Mouse (Mus musculus) neural tube, embryonic 14.5 days (tissue): ENCODE data around the gene Slc22a15. TPM values are rescaled to one million over a fixed set of nuclear protein-coding genes. Genes with fewer than 3 reads are reported as not detected.
"Not testable (repeated sequence)": the region's sequence is repeated elsewhere in the genome, so short reads cannot be mapped to it uniquely, and the experiment has no call there.

Experiments
- ATAC-seq: fragments of 200-750 bp; cut with Nextera tagmentation; 2 replicates; pipeline ENCODE4 v1.8.0; 2017; ENCODE audit warnings: low read depth, mild to moderate bottlenecking, moderate TSS enrichment, moderate library complexity
- H3K27ac ChIP-seq: fragments of 300-500 bp; sonication (generic); 2 replicates; pipeline ENCODE4 v1.5.1; 2014; ENCODE audit warnings: low read depth, mild to moderate bottlenecking, control low read depth, low read length, moderate library complexity, mixed read lengths
- H3K27me3 ChIP-seq: fragments of 300-500 bp; sonication (generic); 2 replicates; pipeline ENCODE4 v1.6.1; 2014; ENCODE audit warnings: low read length; ENCODE audit not compliant: control insufficient read depth, insufficient read depth
- H3K36me3 ChIP-seq: fragments of 300-500 bp; sonication (generic); 2 replicates; pipeline ENCODE4 v1.6.1; 2014; ENCODE audit warnings: low read length, mixed read lengths; ENCODE audit not compliant: control insufficient read depth, insufficient read depth
- H3K4me1 ChIP-seq: fragments of 300-500 bp; sonication (generic); 2 replicates; pipeline ENCODE4 v1.6.1; 2014; ENCODE audit warnings: low read length; ENCODE audit not compliant: control insufficient read depth, insufficient read depth
- H3K4me2 ChIP-seq: fragments of 300-500 bp; sonication (generic); 2 replicates; pipeline ENCODE4 v1.6.1; 2014; ENCODE audit warnings: mild to moderate bottlenecking, low read depth, low read length, control low read depth
- H3K4me3 ChIP-seq: fragments of 300-500 bp; sonication (generic); 2 replicates; pipeline ENCODE4 v1.5.1; 2014; ENCODE audit warnings: low read depth, low read length, control low read depth, mixed read lengths
- H3K9ac ChIP-seq: fragments of 300-500 bp; sonication (generic); replicated peaks from 2 replicates; pipeline ENCODE4 v1.6.1; 2014; ENCODE audit warnings: low read depth, mild to moderate bottlenecking, control low read depth, low read length, mixed read lengths
- H3K9me3 ChIP-seq: fragments of 300-500 bp; sonication (generic); 2 replicates; pipeline ENCODE4 v1.6.1; 2016; ENCODE audit warnings: low read length; ENCODE audit not compliant: control insufficient read depth
- WGBS: fragments of 180-500 bp; shearing (Covaris S2); extraction: QIAGEN DNeasy Blood & Tissue Kit; methylation state at CpG from one replicate; pipeline ENCODE4 v1.1.7; 2014; 5-methylcytosine and 5-hydroxymethylcytosine counted together
- polyA plus RNA-seq: library from polyadenylated mRNA; unstranded; fragments of >200 nt; fragmentation: Nextera tagmentation; extraction: Ambion mirVana; gene quantifications from 2 replicates; pipeline ENCODE4 v1.2.1, GENCODE M21; 2014

Gene Slc22a15
- polyA plus RNA-seq, 1 experiment from 2014 or later = 6.1 TPM

DNA sequence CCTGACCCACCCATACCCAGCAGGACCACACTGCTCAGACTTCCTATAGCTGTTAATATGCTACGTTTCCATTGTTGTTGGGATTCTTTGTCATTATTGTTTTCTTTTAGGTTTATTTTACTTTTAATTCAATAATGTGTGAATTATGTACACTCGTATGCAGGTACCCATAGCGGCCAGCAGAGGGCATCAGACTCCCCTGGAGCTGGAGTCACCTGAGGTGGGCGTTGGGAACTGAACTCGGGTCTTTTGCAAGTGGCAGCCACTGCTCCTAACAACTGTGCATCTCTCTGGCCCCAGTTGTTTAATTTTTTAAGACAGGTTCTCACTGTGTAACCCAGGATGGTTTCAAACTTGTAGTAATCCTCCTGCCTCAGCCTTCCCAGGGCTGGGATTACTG, 102.2 kb downstream of the Slc22a15 start:
- no peaks in the 10 kb centered on the region for H3K4me1 ChIP-seq
- H3K27me3 ChIP-seq = no peaks in the 10 kb centered on the region
- ATAC-seq = no peak
- H3K9ac ChIP-seq = no peak overlapping the region
- no peak overlapping the region for H3K4me2 ChIP-seq
- no peaks in the 10 kb centered on the region for H3K36me3 ChIP-seq
- WGBS = 77% methylated on average over 5 of the region's 5 CpGs
- H3K27ac ChIP-seq = no peak overlapping the region
- H3K9me3 ChIP-seq = no peaks in the 10 kb centered on the region
- no peak overlapping the region for H3K4me3 ChIP-seq

DNA sequence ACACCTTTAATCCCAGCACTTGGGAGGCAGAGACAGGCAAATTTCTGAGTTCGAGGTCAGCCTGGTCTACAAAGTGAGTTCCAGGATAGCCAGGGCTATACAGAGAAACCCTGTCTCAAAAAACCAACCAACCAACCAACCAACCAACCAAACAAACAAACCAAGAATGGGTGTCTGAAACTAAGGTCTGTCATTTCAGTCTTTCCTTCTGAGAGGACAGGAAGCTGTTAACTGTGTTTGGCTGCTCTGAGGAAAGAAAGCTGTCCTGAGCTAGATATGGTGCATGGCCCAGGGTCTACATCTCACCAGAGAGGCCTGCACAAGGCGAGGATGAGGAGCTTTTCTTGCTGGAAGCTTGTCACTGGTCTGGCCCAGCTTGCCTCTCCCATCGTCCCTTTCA, 103.5 kb downstream of the Slc22a15 start:
- not testable (repeated sequence) for ATAC-seq, H3K9ac ChIP-seq, H3K4me2 ChIP-seq, H3K4me1 ChIP-seq, H3K9me3 ChIP-seq, H3K36me3 ChIP-seq, H3K27ac ChIP-seq, H3K4me3 ChIP-seq, H3K27me3 ChIP-seq
- WGBS = 87% methylated on average over 3 of the region's 3 CpGs

DNA sequence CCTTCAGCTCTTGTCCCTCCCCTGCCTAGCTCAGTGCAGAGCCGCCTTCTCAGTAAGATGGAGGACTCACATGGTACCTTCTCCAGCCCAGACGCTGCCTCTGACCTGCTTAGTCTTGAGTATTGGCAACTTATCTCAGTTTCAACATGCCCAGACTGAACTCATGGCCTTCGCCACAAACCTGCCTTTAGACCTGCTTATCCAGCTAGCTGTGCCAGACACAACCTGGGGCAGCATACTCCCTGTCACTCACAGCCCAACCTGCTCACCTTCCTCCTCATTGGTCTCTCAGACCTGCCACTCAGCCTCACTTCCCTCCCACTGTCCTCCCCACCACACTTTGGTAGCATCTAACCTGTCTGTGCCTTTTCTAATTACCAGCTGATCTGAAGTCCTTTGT, 108.2 kb downstream of the Slc22a15 start:
- WGBS = 98% methylated on average over 3 of the region's 3 CpGs

DNA sequence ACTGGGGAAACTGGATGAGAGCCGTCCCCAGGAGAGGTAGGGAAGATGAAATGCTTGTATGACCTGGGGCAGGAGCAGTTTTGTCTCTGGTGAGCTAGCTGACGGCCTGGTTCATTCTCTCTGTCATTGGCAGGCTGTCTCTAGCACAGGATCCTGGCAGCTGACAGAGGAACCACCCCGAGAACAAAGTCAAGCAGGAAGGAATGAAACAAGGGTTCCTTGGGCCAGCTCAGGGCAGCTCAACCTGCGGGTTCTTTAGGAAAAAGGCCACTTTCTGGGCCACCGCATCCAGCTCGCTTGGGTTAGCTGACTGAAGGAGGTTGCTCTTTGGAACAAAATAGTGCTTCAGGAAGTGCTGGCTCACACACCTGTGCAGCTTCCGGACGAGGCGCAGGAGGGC, 109.5 kb downstream of the Slc22a15 start:
- 84% methylated on average over 9 of the region's 9 CpGs for WGBS
- H3K4me2 ChIP-seq = no peak overlapping the region
- no peaks in the 10 kb centered on the region for H3K36me3 ChIP-seq

More for the DNA sequence above, 108.2 kb downstream of the Slc22a15 start:
- Histone ChIP-seq H3K4me2 (no peak overlapping the region), H3K9ac (no peak overlapping the region), H3K9me3 (no peaks in the 10 kb centered on the region), H3K27ac (no peak overlapping the region), H3K4me1 (no peaks in the 10 kb centered on the region), H3K4me3 (no peak overlapping the region), H3K27me3 (no peaks in the 10 kb centered on the region), H3K36me3 (no peaks in the 10 kb centered on the region)
- no peak for ATAC-seq

DNA sequence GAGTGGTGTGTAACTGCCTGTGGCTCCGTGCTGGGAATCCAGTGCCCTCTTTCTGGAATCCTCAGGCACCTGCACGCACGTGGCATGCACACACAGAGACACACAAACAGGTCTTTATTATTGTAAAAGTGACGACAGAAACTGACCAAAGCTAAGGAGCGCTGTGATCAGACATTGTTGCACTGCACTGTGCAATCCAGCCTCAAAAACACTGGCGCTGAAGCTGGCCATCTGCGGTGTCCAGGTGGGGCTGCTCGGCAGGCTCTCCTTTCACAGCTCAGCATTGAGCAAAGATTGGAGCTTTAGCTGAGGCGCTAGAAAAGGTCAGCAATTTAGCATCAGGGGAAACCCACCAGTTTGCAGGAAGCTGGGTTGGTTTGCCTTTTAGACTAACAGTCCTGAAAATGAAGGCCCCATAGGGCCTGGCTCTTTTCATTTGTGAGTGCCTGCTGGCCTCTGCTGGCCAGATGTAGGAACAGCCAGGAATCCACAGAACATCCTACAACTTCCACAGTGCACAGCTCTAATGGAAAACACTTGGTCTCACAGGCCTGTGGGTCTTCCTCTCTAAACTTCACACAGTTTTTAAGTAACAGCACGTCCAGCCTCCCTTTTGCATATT, 111.8 kb downstream of the Slc22a15 start:
- ATAC-seq = peak; percentile 93
- Histone ChIP-seq H3K4me2 (no peak overlapping the region), H3K4me1 (no peaks in the 10 kb centered on the region), H3K27me3 (no peaks in the 10 kb centered on the region), H3K36me3 (no peaks in the 10 kb centered on the region), H3K9ac (no peak overlapping the region), H3K4me3 (no peak overlapping the region), H3K27ac (no peak overlapping the region), H3K9me3 (no peaks in the 10 kb centered on the region)
- WGBS = 65% methylated on average over 10 of the region's 10 CpGs

More for the DNA sequence above, 109.5 kb downstream of the Slc22a15 start:
- no peaks in the 10 kb centered on the region for H3K4me1 ChIP-seq
- no peak overlapping the region for H3K4me3 ChIP-seq
- H3K27me3 ChIP-seq = no peaks in the 10 kb centered on the region
- H3K27ac ChIP-seq = no peak overlapping the region; the same call in 1 of the 2 replicates
- H3K9me3 ChIP-seq = no peaks in the 10 kb centered on the region
- no peak overlapping the region for H3K9ac ChIP-seq
- no peak for ATAC-seq

DNA sequence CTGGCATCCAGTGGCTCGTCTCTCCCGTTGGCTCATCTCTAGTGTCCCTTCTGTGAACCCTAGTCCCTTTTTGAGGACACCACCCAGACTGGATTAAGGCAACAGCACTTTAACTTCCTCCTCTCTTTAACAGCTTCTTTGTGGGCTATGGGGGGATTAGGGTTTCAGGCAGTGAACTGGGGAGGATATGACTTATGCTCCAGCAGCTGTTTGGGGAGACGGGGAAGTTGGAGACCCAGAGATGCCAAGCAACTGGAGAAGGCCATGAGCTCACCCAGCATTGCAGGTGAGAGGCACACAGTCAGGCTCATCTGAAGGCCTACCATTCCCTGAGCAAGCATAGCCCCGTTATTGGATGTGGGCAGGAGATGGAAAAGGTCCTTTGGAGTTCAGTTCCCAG, 112.3 kb downstream of the Slc22a15 start:
- no peak overlapping the region for H3K4me2 ChIP-seq
- no peaks in the 10 kb centered on the region for H3K27me3 ChIP-seq
- H3K27ac ChIP-seq = no peak overlapping the region
- no peaks in the 10 kb centered on the region for H3K4me1 ChIP-seq
- no peak overlapping the region for H3K4me3 ChIP-seq
- no peaks in the 10 kb centered on the region for H3K36me3 ChIP-seq
- ATAC-seq = no peak
- H3K9me3 ChIP-seq = no peaks in the 10 kb centered on the region
- no peak overlapping the region for H3K9ac ChIP-seq
- WGBS = 73% methylated on average over 4 of the region's 4 CpGs

DNA sequence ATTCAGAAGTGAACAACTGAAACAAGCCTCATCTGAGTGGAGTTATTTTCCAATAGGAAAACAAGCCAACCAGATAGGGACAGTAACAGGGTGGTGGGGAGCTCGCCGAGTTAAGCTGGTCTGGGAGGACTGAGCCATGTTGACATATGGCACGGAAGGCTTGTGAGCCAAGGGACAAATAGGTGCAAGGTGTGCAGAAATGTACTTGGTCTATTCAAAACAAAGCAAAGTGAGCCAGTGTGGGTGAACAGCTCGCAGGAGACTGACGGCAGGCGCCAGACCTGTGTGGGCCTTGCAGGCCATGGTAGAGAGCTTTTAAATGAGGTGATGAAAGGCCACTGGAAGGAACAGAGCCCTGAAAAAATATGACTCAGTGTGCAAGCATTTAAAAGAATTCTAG, 116.6 kb downstream of the Slc22a15 start:
- 91% methylated on average over 6 of the region's 6 CpGs for WGBS
- Histone ChIP-seq H3K36me3 (no peaks in the 10 kb centered on the region), H3K27me3 (no peaks in the 10 kb centered on the region), H3K9ac (no peak overlapping the region), H3K4me1 (peaks cover 14% of the 10 kb centered on the region), H3K4me3 (no peak overlapping the region), H3K27ac (no peak overlapping the region), H3K4me2 (no peak overlapping the region), H3K9me3 (no peaks in the 10 kb centered on the region)
- no peak for ATAC-seq

DNA sequence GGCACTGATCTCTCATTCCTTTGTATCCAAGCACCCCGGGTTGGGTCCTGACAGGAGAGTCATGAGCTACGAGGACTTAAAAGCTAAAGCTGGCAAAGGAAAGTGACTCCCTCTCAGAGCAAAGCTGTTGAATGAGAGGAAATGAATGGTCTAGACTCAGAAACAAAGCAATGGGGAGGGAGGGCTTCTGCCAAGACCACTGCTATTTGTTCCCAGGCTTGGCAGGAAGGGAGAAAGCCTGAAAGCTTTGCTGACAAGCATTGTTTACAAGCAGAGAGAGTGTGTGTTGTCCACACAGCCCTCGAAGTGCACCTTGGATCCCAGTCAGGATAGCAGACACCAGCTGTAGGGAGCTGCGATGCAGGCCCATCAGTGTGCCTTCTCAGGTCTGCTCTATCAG, 117.3 kb downstream of the Slc22a15 start:
- H3K4me3 ChIP-seq = no peak overlapping the region
- no peaks in the 10 kb centered on the region for H3K36me3 ChIP-seq
- no peak overlapping the region; the same call in 1 of the 2 replicates for H3K27ac ChIP-seq
- ATAC-seq = peak; percentile 54; the same call in 1 of the 2 replicates
- peaks cover 14% of the 10 kb centered on the region for H3K4me1 ChIP-seq
- no peak overlapping the region for H3K4me2 ChIP-seq
- H3K9me3 ChIP-seq = no peaks in the 10 kb centered on the region
- no peak overlapping the region for H3K9ac ChIP-seq
- H3K27me3 ChIP-seq = no peaks in the 10 kb centered on the region
- 29% methylated on average over 4 of the region's 4 CpGs for WGBS

DNA sequence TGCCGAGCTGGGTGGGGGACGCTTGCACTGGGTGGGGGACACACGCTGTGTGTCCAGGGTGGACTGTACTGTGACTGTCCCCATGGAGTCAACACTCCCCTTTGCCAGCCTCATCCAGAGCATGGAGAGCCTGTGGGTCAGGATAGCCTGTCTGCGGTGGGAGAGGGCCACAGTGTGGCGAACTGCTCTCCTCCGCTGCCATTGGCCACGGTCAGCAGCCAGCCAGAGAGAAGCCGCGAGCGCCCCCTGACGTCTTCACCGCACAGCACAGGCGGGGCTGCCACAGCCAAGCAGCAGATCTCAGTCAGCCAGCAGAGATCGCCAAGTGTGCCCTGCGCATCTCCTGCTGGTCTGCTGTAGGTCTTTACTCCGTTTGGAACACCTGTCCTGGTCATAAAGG, 118.1 kb downstream of the Slc22a15 start:
- Histone ChIP-seq H3K4me2 (peak overlapping the region; percentile 24; the same call in 1 of the 2 replicates), H3K4me1 (peaks cover 14% of the 10 kb centered on the region), H3K27me3 (no peaks in the 10 kb centered on the region), H3K4me3 (no peak overlapping the region), H3K27ac (0 out of 2 replicates have a peak overlapping the region, but pooled peaks have one; percentile 34), H3K36me3 (no peaks in the 10 kb centered on the region), H3K9me3 (no peaks in the 10 kb centered on the region), H3K9ac (0 out of 2 replicates have a peak overlapping the region, but pooled peaks have one; percentile 11)
- ATAC-seq = peak; percentile 92
- 6% methylated on average over 16 of the region's 16 CpGs for WGBS
